In the genomic region with DNA sequence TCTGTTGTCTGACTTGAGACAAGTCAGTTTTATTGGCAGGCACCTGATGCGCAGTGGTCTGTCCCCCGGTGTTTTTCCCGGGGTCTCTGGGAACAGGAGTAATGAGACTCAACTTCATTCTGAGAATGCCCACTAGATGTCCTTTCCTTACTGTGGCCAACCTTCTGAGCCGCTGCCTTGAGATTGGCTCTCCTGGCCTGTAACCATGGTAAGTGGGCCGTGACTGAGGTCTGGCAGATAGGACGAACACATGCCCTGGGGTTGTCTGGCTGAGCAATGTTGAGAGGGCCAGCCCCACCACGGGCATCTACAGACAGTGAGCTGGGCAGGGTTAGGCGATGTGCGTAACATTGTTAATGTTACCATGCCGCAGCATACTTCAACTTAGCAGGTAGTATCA, we compare ENCODE assay signal across 9 mouse cellular contexts. TPM values are rescaled to one million over a fixed set of nuclear protein-coding genes. Genes with fewer than 3 reads are reported as not detected.
DNase-seq lines count a peak whose midpoint lies in the region; ATAC-seq and TF ChIP-seq lines count a peak whose summit lies in the region.
"Had no signal": no experiment of that assay in that cellular context is flagged by ENCODE, and none has a peak within 500 bp of the region (broad histone marks: within the 10 kb centered on the region; RNA-seq: fewer than 3 reads in every experiment).

No protein-coding gene starts in this region.

- 65% methylated on average over 10 of the region's 10 CpGs for WGBS in intestine, embryonic 16.5 days
- WGBS in intestine, embryonic 15.5 days: 69% methylated on average over 10 of the region's 10 CpGs
- 59% methylated on average over 10 of the region's 10 CpGs for WGBS in heart, embryonic 16.5 days
- 66% methylated on average over 10 of the region's 10 CpGs for WGBS in lung, postnatal 0 days

- ATAC-seq in intestine, embryonic 16.5 days: peak; percentile 38; the same call in 1 of the 2 replicates
- ATAC-seq in intestine, embryonic 15.5 days: no peak
- ATAC-seq in heart, embryonic 16.5 days (replicated peaks; ENCODE audit: extremely low read depth, insufficient read depth, low FRiP score): peak; percentile 32; the same call in 1 of the 2 replicates
- ATAC-seq in lung, postnatal 0 days: peak; percentile 37
- no peak for ATAC-seq in megakaryocyte-erythroid progenitor cell, adult 5-6 weeks (replicated peaks; ENCODE audit: low FRiP score, low TSS enrichment, poor library complexity, severe bottlenecking)

- H3K27ac ChIP-seq in intestine, embryonic 16.5 days (ENCODE audit: low read length): no peak overlapping the region
- H3K27ac ChIP-seq in intestine, embryonic 15.5 days: no peak overlapping the region
- peak overlapping the region; percentile 3; the same call in 1 of the 2 replicates for H3K27ac ChIP-seq in heart, embryonic 16.5 days (ENCODE audit: low read length)
- H3K27ac ChIP-seq in lung, postnatal 0 days (ENCODE audit: low read length): no peak overlapping the region
- H3K27ac ChIP-seq: limb, embryonic 10.5 days had no signal

- H3K27me3 ChIP-seq in intestine, embryonic 16.5 days (replicated peaks; ENCODE audit: control insufficient read depth, insufficient read depth, low read length): no peaks in the 10 kb centered on the region
- no peaks in the 10 kb centered on the region for H3K27me3 ChIP-seq in intestine, embryonic 15.5 days (replicated peaks)
- no peaks in the 10 kb centered on the region for H3K27me3 ChIP-seq in heart, embryonic 16.5 days (ENCODE audit: control insufficient read depth, insufficient read depth, low read length)
- H3K27me3 ChIP-seq in lung, postnatal 0 days (replicated peaks; ENCODE audit: insufficient read depth, low read length): no peaks in the 10 kb centered on the region

- H3K9me3 ChIP-seq in intestine, embryonic 16.5 days (ENCODE audit: control insufficient read depth, low read length): no peaks in the 10 kb centered on the region
- no peaks in the 10 kb centered on the region for H3K9me3 ChIP-seq in intestine, embryonic 15.5 days
- no peaks in the 10 kb centered on the region for H3K9me3 ChIP-seq in heart, embryonic 16.5 days (replicated peaks; ENCODE audit: control insufficient read depth, low read length)
- no peaks in the 10 kb centered on the region for H3K9me3 ChIP-seq in lung, postnatal 0 days (ENCODE audit: low read length)
- H3K9me3 ChIP-seq: limb, embryonic 10.5 days had no signal

- no peak for TF ChIP-seq EP300 in lung, postnatal 0 days (IDR thresholded peaks at IDR 0.05)

- DNase-seq in adrenal gland, adult 2 months: peak; percentile 11
- no peak for DNase-seq in adrenal gland, postnatal 10 days
- no peak for DNase-seq in lung, postnatal 0 days (ENCODE audit: low spot score)
- no peak for DNase-seq in right cerebral cortex, postnatal 14 days

- H3K4me3 ChIP-seq in intestine, embryonic 16.5 days (ENCODE audit: low read length): no peak overlapping the region
- no peak overlapping the region for H3K4me3 ChIP-seq in intestine, embryonic 15.5 days (replicated peaks)
- no peak overlapping the region for H3K4me3 ChIP-seq in heart, embryonic 16.5 days (ENCODE audit: low read length)
- H3K4me3 ChIP-seq in lung, postnatal 0 days (ENCODE audit: low read depth, low read length): no peak overlapping the region
- H3K4me3 ChIP-seq: limb, embryonic 10.5 days had no signal

- H3K9ac ChIP-seq in intestine, embryonic 16.5 days (ENCODE audit: low read depth, low read length): no peak overlapping the region
- no peak overlapping the region for H3K9ac ChIP-seq in intestine, embryonic 15.5 days
- no peak overlapping the region for H3K9ac ChIP-seq in heart, embryonic 16.5 days (ENCODE audit: low read length)
- no peak overlapping the region for H3K9ac ChIP-seq in lung, postnatal 0 days (replicated peaks; ENCODE audit: low read depth)

- H3K36me3 ChIP-seq in intestine, embryonic 16.5 days (ENCODE audit: control insufficient read depth, insufficient read depth, low read length): no peaks in the 10 kb centered on the region
- no peaks in the 10 kb centered on the region for H3K36me3 ChIP-seq in intestine, embryonic 15.5 days
- H3K36me3 ChIP-seq in heart, embryonic 16.5 days (ENCODE audit: control insufficient read depth, insufficient read depth): no peaks in the 10 kb centered on the region
- H3K36me3 ChIP-seq in lung, postnatal 0 days (ENCODE audit: insufficient read depth, low read length): no peaks in the 10 kb centered on the region
- H3K36me3 ChIP-seq: limb, embryonic 10.5 days had no signal

- TF ChIP-seq CTCF in lung, postnatal 0 days (IDR thresholded peaks at IDR 0.05): peak; percentile 36

- no peak overlapping the region for H3K4me2 ChIP-seq in intestine, embryonic 16.5 days (ENCODE audit: low read depth, low read length)
- no peak overlapping the region for H3K4me2 ChIP-seq in intestine, embryonic 15.5 days (replicated peaks)
- H3K4me2 ChIP-seq in heart, embryonic 16.5 days (ENCODE audit: low read depth, low read length): no peak overlapping the region
- no peak overlapping the region for H3K4me2 ChIP-seq in lung, postnatal 0 days (replicated peaks; ENCODE audit: low read depth, low read length)

- H3K4me1 ChIP-seq in intestine, embryonic 16.5 days (ENCODE audit: control insufficient read depth, insufficient read depth, low read length): no peaks in the 10 kb centered on the region
- no peaks in the 10 kb centered on the region for H3K4me1 ChIP-seq in intestine, embryonic 15.5 days (replicated peaks)
- peaks cover 3% of the 10 kb centered on the region; the same call in 1 of the 2 replicates for H3K4me1 ChIP-seq in heart, embryonic 16.5 days (ENCODE audit: control insufficient read depth, insufficient read depth, low read length)
- no peaks in the 10 kb centered on the region for H3K4me1 ChIP-seq in lung, postnatal 0 days (ENCODE audit: insufficient read depth, low read depth, low read length)
- H3K4me1 ChIP-seq: limb, embryonic 10.5 days had no signal

RNA-seq across cellular contexts. Expression of a gene that starts 42.7 kb away (rescaled TPM):
- 10 to 100 TPM; 14.1 to 23.9 TPM for total RNA-seq in adrenal gland, adult 2 months (2021)
- polyA plus RNA-seq in adrenal gland, adult 2 months (2012; rRNA removed): 525 and 573 TPM in 2 replicates
- total RNA-seq in adrenal gland, postnatal 10 days (2021): 10 to 100 TPM; 20.1 to 23.0 TPM
- polyA plus RNA-seq in intestine, embryonic 16.5 days (2015; fragmentation: Nextera tagmentation; extraction: Ambion mirVana): 21.5 and 26.6 TPM in 2 replicates
- polyA plus RNA-seq in intestine, embryonic 15.5 days (2015; fragmentation: Nextera tagmentation; extraction: Ambion mirVana): 16.8 and 19.3 TPM in 2 replicates
- 24.3 and 25.4 TPM in 2 replicates for polyA plus RNA-seq in heart, embryonic 16.5 days (2015; fragmentation: Nextera tagmentation; extraction: Ambion mirVana)
- 19.5 and 20.1 TPM in 2 replicates for polyA plus RNA-seq in lung, postnatal 0 days (2015; fragmentation: Nextera tagmentation; extraction: Ambion mirVana)
- total RNA-seq in megakaryocyte-erythroid progenitor cell, adult 5-6 weeks (2014; fragmentation: Nextera tagmentation): 15.5 and 27.2 TPM in 2 replicates
- 3.4 and 4.8 TPM in 2 replicates for total RNA-seq in megakaryocyte-erythroid progenitor cell, adult 5-6 weeks (2017)

Comparison
In these comparisons a context has a peak if more than half of its experiments do, and no peak if none do; other contexts are left out.
1. ATAC-seq: peak in intestine, embryonic 16.5 days (single experiment), heart, embryonic 16.5 days (single experiment) and lung, postnatal 0 days (single experiment); none in intestine, embryonic 15.5 days (single experiment) and megakaryocyte-erythroid progenitor cell, adult 5-6 weeks (single experiment).
2. RNA of a gene that starts 42.7 kb away (polyA plus RNA-seq): 525 to 573 TPM in adrenal gland, adult 2 months; 24.3 to 25.4 TPM in heart, embryonic 16.5 days, 21.5 to 26.6 TPM in intestine, embryonic 16.5 days, 19.5 to 20.1 TPM in lung, postnatal 0 days and 16.8 to 19.3 TPM in intestine, embryonic 15.5 days; every median in the first group is over 10 times any median in the second.